Mouse (Mus musculus): ENCODE results near the gene Kbtbd12. TPM values are rescaled to one million over a fixed set of nuclear protein-coding genes. Genes with fewer than 3 reads are reported as not detected.

The Kbtbd12 gene
- polyA plus RNA-seq, 1 experiment from 2014 or later, result 39.1 TPM

DNA sequence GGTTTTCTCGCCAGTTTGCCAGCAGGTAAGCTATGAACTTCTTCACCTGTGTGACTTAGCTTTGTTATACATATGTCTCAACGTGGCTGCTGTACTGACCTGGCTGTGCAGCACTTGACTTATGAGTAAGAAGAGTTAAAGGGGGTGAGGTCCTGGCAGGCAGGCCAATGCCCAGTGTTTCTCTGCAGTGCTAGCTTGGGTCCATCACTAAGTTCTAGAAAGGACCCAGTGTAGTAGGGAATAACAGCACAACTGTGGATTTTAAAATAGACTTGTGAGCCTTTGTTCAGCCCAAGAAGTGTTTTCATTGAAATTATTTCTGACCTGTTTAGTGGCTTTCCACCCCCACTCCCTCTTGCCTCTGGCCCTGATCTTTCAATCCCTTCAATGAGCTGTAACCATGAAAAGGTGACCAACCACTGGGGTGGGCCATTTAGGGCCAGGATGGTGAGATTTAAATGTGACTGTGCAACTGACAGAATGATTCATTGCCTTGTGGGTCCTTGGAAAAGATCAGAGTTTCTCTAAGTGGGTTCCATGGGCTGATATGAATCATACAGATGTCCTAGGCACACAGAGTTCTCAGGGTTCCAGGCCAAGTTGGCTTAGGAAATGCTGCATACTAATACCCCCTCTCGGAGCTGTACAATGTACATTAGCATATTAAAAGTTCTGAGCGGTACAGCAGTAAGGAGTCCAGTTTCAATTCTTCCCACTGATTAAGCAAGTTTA, 10.0 kb upstream of the Kbtbd12 start:
- H3K9me3 ChIP-seq (replicated peaks; ENCODE audit: control insufficient read depth, low read length), result no peaks in the 10 kb centered on the region
- H3K4me1 ChIP-seq (ENCODE audit: control insufficient read depth, insufficient read depth, low read length), result no peaks in the 10 kb centered on the region
- no peak for ATAC-seq (replicated peaks; ENCODE audit: extremely low read depth, insufficient read depth, low FRiP score)
- H3K4me3 ChIP-seq (ENCODE audit: low read length), result no peak overlapping the region
- WGBS, result 75% methylated on average over 4 of the region's 4 CpGs
- H3K9ac ChIP-seq (ENCODE audit: low read length), result no peak overlapping the region
- no peaks in the 10 kb centered on the region for H3K36me3 ChIP-seq (ENCODE audit: control insufficient read depth, insufficient read depth)
- no peak overlapping the region for H3K27ac ChIP-seq (ENCODE audit: low read length)
- H3K27me3 ChIP-seq (ENCODE audit: control insufficient read depth, insufficient read depth, low read length), result no peaks in the 10 kb centered on the region
- H3K4me2 ChIP-seq (ENCODE audit: low read depth, low read length), result no peak overlapping the region

DNA sequence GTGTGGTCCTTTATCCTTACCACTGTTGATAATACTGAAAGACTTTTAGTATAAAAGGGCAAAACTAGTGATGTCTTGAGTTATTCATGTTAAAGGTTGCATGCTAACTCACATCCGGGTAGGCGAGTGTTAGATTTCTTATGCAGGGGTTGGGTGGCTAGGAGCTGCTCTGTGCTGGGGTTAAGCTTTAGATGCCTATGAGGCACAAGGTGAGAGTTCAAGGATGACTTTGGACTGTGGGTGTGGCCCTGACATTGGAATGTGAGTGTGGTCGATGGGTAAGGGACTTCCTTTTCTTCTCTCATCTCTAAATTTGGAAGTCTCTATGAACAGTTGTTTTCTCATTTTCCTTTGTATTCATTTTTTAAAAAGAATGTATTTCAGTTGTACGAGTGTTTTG, 7.0 kb upstream of the Kbtbd12 start:
- H3K27me3 ChIP-seq (ENCODE audit: control insufficient read depth, insufficient read depth, low read length), result no peaks in the 10 kb centered on the region
- peaks cover 7% of the 10 kb centered on the region for H3K4me1 ChIP-seq (ENCODE audit: control insufficient read depth, insufficient read depth, low read length)
- H3K27ac ChIP-seq (ENCODE audit: low read length), result no peak overlapping the region
- WGBS, result 70% methylated on average over 4 of the region's 4 CpGs
- no peak for ATAC-seq (replicated peaks; ENCODE audit: extremely low read depth, insufficient read depth, low FRiP score)
- no peak overlapping the region for H3K4me3 ChIP-seq (ENCODE audit: low read length)
- H3K4me2 ChIP-seq (ENCODE audit: low read depth, low read length), result no peak overlapping the region
- no peak overlapping the region for H3K9ac ChIP-seq (ENCODE audit: low read length)
- no peaks in the 10 kb centered on the region for H3K9me3 ChIP-seq (replicated peaks; ENCODE audit: control insufficient read depth, low read length)
- no peaks in the 10 kb centered on the region for H3K36me3 ChIP-seq (ENCODE audit: control insufficient read depth, insufficient read depth)

- Histone ChIP-seq H3K4me2 (ENCODE audit: low read depth, low read length) (no peak overlapping the region), H3K9me3 (replicated peaks; ENCODE audit: control insufficient read depth, low read length) (peaks cover 8% of the 10 kb centered on the region), H3K27ac (ENCODE audit: low read length) (no peak overlapping the region), H3K4me1 (ENCODE audit: control insufficient read depth, insufficient read depth, low read length) (peaks cover 14% of the 10 kb centered on the region), H3K36me3 (ENCODE audit: control insufficient read depth, insufficient read depth) (no peaks in the 10 kb centered on the region), H3K27me3 (ENCODE audit: control insufficient read depth, insufficient read depth, low read length) (no peaks in the 10 kb centered on the region), H3K4me3 (ENCODE audit: low read length) (no peak overlapping the region), H3K9ac (ENCODE audit: low read length) (no peak overlapping the region)
- ATAC-seq (replicated peaks; ENCODE audit: extremely low read depth, insufficient read depth, low FRiP score), result no peak
- 69% methylated on average over 4 of the region's 4 CpGs for WGBS
Observed at GRCm38 (mm10) chr6:88641346-88641920, 3.7 kb upstream of the Kbtbd12 start.

DNA sequence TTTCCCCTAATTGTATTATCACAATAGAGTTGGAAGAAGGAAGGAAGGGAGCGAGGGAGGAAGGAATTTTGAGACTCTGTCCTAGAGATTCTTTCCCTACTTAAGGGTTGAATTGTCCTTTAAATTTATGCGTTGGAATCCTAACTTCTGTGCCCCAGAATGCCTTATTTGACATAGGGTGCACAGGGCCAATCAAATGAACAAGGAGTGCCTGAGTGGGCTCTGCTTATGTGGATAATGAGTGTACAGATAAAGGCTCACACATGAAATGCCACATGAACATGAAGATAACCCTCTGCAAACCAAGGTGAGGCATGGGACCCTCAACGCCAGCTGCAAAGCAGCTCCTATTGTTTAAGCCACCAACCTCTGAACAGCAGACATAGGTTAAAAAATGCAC, 2.6 kb upstream of the Kbtbd12 start:
- Histone ChIP-seq H3K4me1 (ENCODE audit: control insufficient read depth, insufficient read depth, low read length) (peaks cover 14% of the 10 kb centered on the region), H3K9ac (ENCODE audit: low read length) (0 out of 2 replicates have a peak overlapping the region, but pooled peaks have one; percentile 29), H3K4me3 (ENCODE audit: low read length) (peak overlapping the region; percentile 24), H3K27me3 (ENCODE audit: control insufficient read depth, insufficient read depth, low read length) (no peaks in the 10 kb centered on the region), H3K27ac (ENCODE audit: low read length) (no peak overlapping the region), H3K4me2 (ENCODE audit: low read depth, low read length) (peak overlapping the region; percentile 54), H3K36me3 (ENCODE audit: control insufficient read depth, insufficient read depth) (no peaks in the 10 kb centered on the region), H3K9me3 (replicated peaks; ENCODE audit: control insufficient read depth, low read length) (peaks cover 8% of the 10 kb centered on the region)
- no peak for ATAC-seq (replicated peaks; ENCODE audit: extremely low read depth, insufficient read depth, low FRiP score)
- 32% methylated on average over 3 of the region's 3 CpGs for WGBS

- Histone ChIP-seq H3K9me3 (replicated peaks; ENCODE audit: control insufficient read depth, low read length) (peaks cover 8% of the 10 kb centered on the region), H3K4me3 (ENCODE audit: low read length) (peak overlapping the region; percentile 24), H3K27ac (ENCODE audit: low read length) (no peak overlapping the region), H3K9ac (ENCODE audit: low read length) (peak overlapping the region; percentile 3; the same call in 1 of the 2 replicates), H3K36me3 (ENCODE audit: control insufficient read depth, insufficient read depth) (no peaks in the 10 kb centered on the region), H3K4me1 (ENCODE audit: control insufficient read depth, insufficient read depth, low read length) (peaks cover 14% of the 10 kb centered on the region), H3K4me2 (ENCODE audit: low read depth, low read length) (peak overlapping the region; percentile 54), H3K27me3 (ENCODE audit: control insufficient read depth, insufficient read depth, low read length) (no peaks in the 10 kb centered on the region)
- ATAC-seq (replicated peaks; ENCODE audit: extremely low read depth, insufficient read depth, low FRiP score), result 0 out of 2 replicates have a peak, but pooled peaks have one; percentile 37
- WGBS, result 4% methylated on average over 9 of the region's 9 CpGs
Observed at GRCm38 (mm10) chr6:88639921-88640320, 2.2 kb upstream of the Kbtbd12 start.

GRCm38 (mm10) chr6:88639372-88639920, 1.7 kb upstream of the Kbtbd12 start:
- H3K4me2 ChIP-seq (ENCODE audit: low read depth, low read length), result no peak overlapping the region
- H3K9me3 ChIP-seq (replicated peaks; ENCODE audit: control insufficient read depth, low read length), result peaks cover 8% of the 10 kb centered on the region
- peak overlapping the region; percentile 27; the same call in 1 of the 2 replicates for H3K27ac ChIP-seq (ENCODE audit: low read length)
- no peak for ATAC-seq (replicated peaks; ENCODE audit: extremely low read depth, insufficient read depth, low FRiP score)
- H3K36me3 ChIP-seq (ENCODE audit: control insufficient read depth, insufficient read depth), result no peaks in the 10 kb centered on the region
- no peak overlapping the region for H3K9ac ChIP-seq (ENCODE audit: low read length)
- WGBS, result 23% methylated on average over 6 of the region's 6 CpGs
- peaks cover 14% of the 10 kb centered on the region for H3K4me1 ChIP-seq (ENCODE audit: control insufficient read depth, insufficient read depth, low read length)
- H3K4me3 ChIP-seq (ENCODE audit: low read length), result no peak overlapping the region
- no peaks in the 10 kb centered on the region for H3K27me3 ChIP-seq (ENCODE audit: control insufficient read depth, insufficient read depth, low read length)

GRCm38 (mm10) chr6:88638917-88639316, 1.2 kb upstream of the Kbtbd12 start:
- Histone ChIP-seq H3K4me3 (ENCODE audit: low read length) (no peak overlapping the region), H3K4me1 (ENCODE audit: control insufficient read depth, insufficient read depth, low read length) (peaks cover 14% of the 10 kb centered on the region), H3K27me3 (ENCODE audit: control insufficient read depth, insufficient read depth, low read length) (no peaks in the 10 kb centered on the region), H3K27ac (ENCODE audit: low read length) (peak overlapping the region; percentile 27; the same call in 1 of the 2 replicates), H3K36me3 (ENCODE audit: control insufficient read depth, insufficient read depth) (no peaks in the 10 kb centered on the region), H3K4me2 (ENCODE audit: low read depth, low read length) (no peak overlapping the region), H3K9me3 (replicated peaks; ENCODE audit: control insufficient read depth, low read length) (peaks cover 8% of the 10 kb centered on the region), H3K9ac (ENCODE audit: low read length) (no peak overlapping the region)
- no peak for ATAC-seq (replicated peaks; ENCODE audit: extremely low read depth, insufficient read depth, low FRiP score)
- WGBS, result 60% methylated on average over 1 of the region's 1 CpGs

- Histone ChIP-seq H3K9ac (ENCODE audit: low read length) (no peak overlapping the region), H3K36me3 (ENCODE audit: control insufficient read depth, insufficient read depth) (no peaks in the 10 kb centered on the region), H3K27me3 (ENCODE audit: control insufficient read depth, insufficient read depth, low read length) (no peaks in the 10 kb centered on the region), H3K4me2 (ENCODE audit: low read depth, low read length) (no peak overlapping the region), H3K4me3 (ENCODE audit: low read length) (no peak overlapping the region), H3K9me3 (replicated peaks; ENCODE audit: control insufficient read depth, low read length) (peaks cover 8% of the 10 kb centered on the region), H3K27ac (ENCODE audit: low read length) (no peak overlapping the region), H3K4me1 (ENCODE audit: control insufficient read depth, insufficient read depth, low read length) (peaks cover 14% of the 10 kb centered on the region)
- WGBS, result 84% methylated on average over 6 of the region's 6 CpGs
- ATAC-seq (replicated peaks; ENCODE audit: extremely low read depth, insufficient read depth, low FRiP score), result no peak
Observed at GRCm38 (mm10) chr6:88635881-88636754, 1.6 kb downstream of the Kbtbd12 start.
